Mouse (Mus musculus): ENCODE data around the gene Gdi1.

- TF ChIP-seq CTCF (IDR thresholded peaks at IDR 0.05; ENCODE audit: low read depth, low read length), result no peak
- TF ChIP-seq POLR2A (IDR thresholded peaks at IDR 0.05; ENCODE audit: borderline replicate concordance, low read depth, low read length), result no peak
Observed at GRCm38 (mm10) chrX:74352645-74353466, 48.1 kb downstream of the Gdi1 start.
